Mouse (Mus musculus) kidney, adult 2 months (tissue): ENCODE measurements around the gene Dstyk.

ENCODE experiments used
- CTCF ChIP-seq: fragments of 200-500 bp; conservative IDR thresholded peaks from 2 replicates; pipeline ENCODE4 v1.5.1; 2011; ENCODE audit warnings: low read depth, mild to moderate bottlenecking, control low read depth, low read length, moderate library complexity, mixed read lengths; ENCODE audit not compliant: insufficient read depth, insufficient read length
- POLR2A ChIP-seq: fragments of 200-500 bp; IDR thresholded peaks from one replicate; pipeline ENCODE4 v1.6.1; 2011; ENCODE audit warnings: low read depth, low read length, control low read depth

- TF ChIP-seq CTCF (no peak), POLR2A (no peak)
Observed at GRCm38 (mm10) chr1:132431716-132432115, 14.4 kb downstream of the Dstyk start.
